Mouse (Mus musculus) liver, postnatal 0 days (tissue): ENCODE data around the gene Strap. TPM values are rescaled to one million over a fixed set of nuclear protein-coding genes. Genes with fewer than 3 reads are reported as not detected.
A peak's percentile ranks its signal among the peaks of the same experiment; 100 is the strongest.

Experiments
- ATAC-seq: fragments of 200-750 bp; cut with Nextera tagmentation; 2 replicates; pipeline ENCODE4 v1.8.0; 2017; ENCODE audit warnings: mild to moderate bottlenecking, moderate library complexity
- DNase-seq: peaks from one replicate; pipeline ENCODE4 v3.0.0-alpha.2; 2016
- H3K27ac ChIP-seq: fragments of 300-500 bp; sonication (generic); 2 replicates; pipeline ENCODE4 v1.5.1; 2014; ENCODE audit warnings: antibody characterized with exemption, moderate library complexity, mild to moderate bottlenecking, low read depth
- H3K27me3 ChIP-seq: fragments of 300-500 bp; sonication (generic); 2 replicates; pipeline ENCODE4 v1.6.1; 2014; ENCODE audit warnings: low read length, control low read depth, mixed read lengths; ENCODE audit not compliant: insufficient read depth
- H3K36me3 ChIP-seq: fragments of 300-500 bp; sonication (generic); replicated peaks from 2 replicates; pipeline ENCODE4 v1.6.1; 2014; ENCODE audit warnings: mild to moderate bottlenecking, control low read depth, low read length, moderate library complexity, mixed read lengths; ENCODE audit not compliant: insufficient read depth
- H3K4me1 ChIP-seq: fragments of 300-500 bp; sonication (generic); 2 replicates; pipeline ENCODE4 v1.6.1; 2014; ENCODE audit warnings: antibody characterized with exemption, mild to moderate bottlenecking, control low read depth; ENCODE audit not compliant: insufficient read depth
- H3K4me2 ChIP-seq: fragments of 300-500 bp; sonication (generic); 2 replicates; pipeline ENCODE4 v1.6.1; 2014; ENCODE audit warnings: low read depth, mild to moderate bottlenecking, low read length, moderate library complexity, mixed read lengths
- H3K4me3 ChIP-seq: fragments of 300-500 bp; sonication (generic); 2 replicates; pipeline ENCODE4 v1.5.1; 2014; ENCODE audit warnings: low read depth, low read length
- H3K9ac ChIP-seq: fragments of 300-500 bp; sonication (generic); replicated peaks from 2 replicates; pipeline ENCODE4 v1.6.1; 2014; ENCODE audit warnings: mild to moderate bottlenecking, moderate library complexity
- H3K9me3 ChIP-seq: fragments of 300-500 bp; sonication (generic); 2 replicates; pipeline ENCODE4 v1.6.1; 2016; ENCODE audit warnings: mild to moderate bottlenecking, control low read depth, low read length, mixed read lengths
- CTCF ChIP-seq: sonication (generic); IDR thresholded peaks from 2 replicates; pipeline ENCODE4 v1.5.1; 2016; ENCODE audit warnings: antibody characterized with exemption, low read depth
- EP300 ChIP-seq: IDR thresholded peaks from 2 replicates; pipeline ENCODE4 v1.6.1; 2016; ENCODE audit warnings: antibody characterized with exemption, low read depth, mild to moderate bottlenecking
- WGBS: fragments of 180-500 bp; shearing (Covaris S2); extraction: QIAGEN DNeasy Blood & Tissue Kit; methylation state at CpG from one replicate; pipeline ENCODE4 v1.1.7; 2014; ENCODE audit not compliant: insufficient replicate concordance; 5-methylcytosine and 5-hydroxymethylcytosine counted together
- polyA plus RNA-seq: library from polyadenylated mRNA; unstranded; fragments of >200 nt; fragmentation: Nextera tagmentation; extraction: Ambion mirVana; gene quantifications from 2 replicates; pipeline ENCODE4 v1.2.1, GENCODE M21; 2015

Strap gene
- polyA plus RNA-seq, 1 experiment from 2014 or later: 60.1 TPM

DNA sequence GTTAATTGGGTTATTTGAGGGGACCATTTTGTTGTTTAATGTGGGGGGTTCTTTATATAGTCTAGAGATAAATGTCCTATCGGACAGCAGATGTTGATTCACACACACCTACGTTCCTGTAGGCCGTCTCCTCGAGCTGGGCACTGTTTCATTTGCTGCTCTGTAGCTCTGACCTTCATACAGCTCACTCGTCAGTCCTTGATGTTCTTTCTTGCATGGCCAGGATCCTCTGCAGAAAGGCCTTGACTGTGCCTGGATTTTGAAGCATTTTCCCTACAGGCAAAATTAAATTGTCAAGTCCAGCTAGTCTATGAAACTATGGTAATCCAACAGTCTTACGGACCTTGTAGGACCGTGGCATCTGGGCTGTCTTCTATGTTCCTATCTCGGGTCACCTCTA, 39.8 kb upstream of the Strap start:
- ATAC-seq: no peak
- H3K36me3 ChIP-seq: no peaks in the 10 kb centered on the region
- H3K9ac ChIP-seq: no peak overlapping the region
- H3K4me3 ChIP-seq: no peak overlapping the region
- no peak overlapping the region for H3K4me2 ChIP-seq
- H3K27me3 ChIP-seq: no peaks in the 10 kb centered on the region
- TF ChIP-seq EP300 (no peak), CTCF (no peak)
- H3K27ac ChIP-seq: no peak overlapping the region
- H3K4me1 ChIP-seq: peaks cover 3% of the 10 kb centered on the region; the same call in 1 of the 2 replicates
- DNase-seq: no peak
- no peaks in the 10 kb centered on the region for H3K9me3 ChIP-seq
- WGBS: 77% methylated on average over 8 of the region's 8 CpGs

GRCm38 (mm10) chr6:137696445-137697204, 38.3 kb upstream of the Strap start:
- no peak for TF ChIP-seq EP300
- TF ChIP-seq CTCF: no peak
- peak overlapping the region; percentile 58; the same call in 1 of the 2 replicates for H3K27ac ChIP-seq
- H3K4me2 ChIP-seq: peak overlapping the region; percentile 28; the same call in 1 of the 2 replicates
- H3K4me3 ChIP-seq: no peak overlapping the region
- no peak overlapping the region for H3K9ac ChIP-seq
- ATAC-seq (peak; percentile 68), DNase-seq (no peak)
- 38% methylated on average over 8 of the region's 8 CpGs for WGBS
- no peaks in the 10 kb centered on the region for H3K27me3 ChIP-seq
- H3K4me1 ChIP-seq: peaks cover 3% of the 10 kb centered on the region; the same call in 1 of the 2 replicates
- H3K36me3 ChIP-seq: no peaks in the 10 kb centered on the region
- H3K9me3 ChIP-seq: no peaks in the 10 kb centered on the region

- Histone ChIP-seq H3K27me3 (no peaks in the 10 kb centered on the region), H3K4me1 (peaks cover 3% of the 10 kb centered on the region; the same call in 1 of the 2 replicates), H3K9ac (no peak overlapping the region), H3K9me3 (no peaks in the 10 kb centered on the region), H3K4me3 (no peak overlapping the region), H3K27ac (no peak overlapping the region), H3K36me3 (no peaks in the 10 kb centered on the region), H3K4me2 (no peak overlapping the region)
- TF ChIP-seq EP300 (no peak), CTCF (no peak)
- 72% methylated on average over 7 of the region's 7 CpGs for WGBS
- ATAC-seq (no peak), DNase-seq (no peak)
These were observed 35.4 kb upstream of the Strap start for GRCm38 (mm10) chr6:137699434-137699833.

GRCm38 (mm10) chr6:137702186-137702585, 32.7 kb upstream of the Strap start:
- no peaks in the 10 kb centered on the region for H3K36me3 ChIP-seq
- TF ChIP-seq CTCF (no peak), EP300 (no peak)
- no peaks in the 10 kb centered on the region for H3K9me3 ChIP-seq
- H3K4me3 ChIP-seq: no peak overlapping the region
- no peak overlapping the region for H3K4me2 ChIP-seq
- WGBS: 69% methylated on average over 3 of the region's 3 CpGs
- H3K4me1 ChIP-seq: no peaks in the 10 kb centered on the region
- H3K9ac ChIP-seq: no peak overlapping the region
- no peak overlapping the region for H3K27ac ChIP-seq
- H3K27me3 ChIP-seq: no peaks in the 10 kb centered on the region
- DNase-seq: no peak
- ATAC-seq: no peak

DNA sequence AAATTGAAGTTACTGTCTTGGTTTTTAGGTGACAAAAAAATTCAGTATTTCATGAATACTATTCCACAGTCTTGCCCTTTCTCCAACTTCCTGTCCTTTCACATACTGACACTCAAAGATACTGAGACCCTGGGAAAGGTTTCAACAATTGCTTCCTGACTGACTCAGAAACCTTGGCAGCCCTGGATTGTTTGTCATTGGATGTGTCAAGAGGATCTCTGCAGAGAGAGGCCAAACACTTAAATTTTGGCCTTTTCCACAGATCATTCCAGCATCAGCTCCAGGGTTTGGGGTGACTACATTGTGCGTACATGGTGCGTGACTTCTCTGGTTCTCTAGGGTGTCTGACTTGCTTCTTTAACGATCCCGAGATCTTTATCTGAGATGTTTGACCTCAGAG, 32.0 kb upstream of the Strap start:
- Histone ChIP-seq H3K9ac (no peak overlapping the region), H3K9me3 (no peaks in the 10 kb centered on the region), H3K4me3 (no peak overlapping the region), H3K4me2 (no peak overlapping the region), H3K27ac (no peak overlapping the region), H3K4me1 (no peaks in the 10 kb centered on the region), H3K36me3 (no peaks in the 10 kb centered on the region), H3K27me3 (no peaks in the 10 kb centered on the region)
- DNase-seq (no peak), ATAC-seq (no peak)
- 50% methylated on average over 4 of the region's 4 CpGs for WGBS
- no peak for TF ChIP-seq CTCF
- TF ChIP-seq EP300: no peak

- 79% methylated on average over 7 of the region's 7 CpGs for WGBS
- ATAC-seq: no peak
- Histone ChIP-seq H3K4me3 (no peak overlapping the region), H3K9me3 (no peaks in the 10 kb centered on the region), H3K27ac (no peak overlapping the region), H3K4me2 (no peak overlapping the region), H3K36me3 (no peaks in the 10 kb centered on the region), H3K9ac (no peak overlapping the region), H3K4me1 (no peaks in the 10 kb centered on the region), H3K27me3 (no peaks in the 10 kb centered on the region)
- no peak for DNase-seq
- TF ChIP-seq CTCF (no peak), EP300 (no peak)
These were observed 31.4 kb upstream of the Strap start for GRCm38 (mm10) chr6:137703431-137703830.
